Mouse (Mus musculus) heart, adult 2 months (tissue): ENCODE data around the gene Bcar3. TPM values are rescaled to one million over a fixed set of nuclear protein-coding genes. Genes with fewer than 3 reads are reported as not detected.
A peak's percentile ranks its signal among the peaks of the same experiment; 100 is the strongest.
"Not testable (repeated sequence)": the region's sequence is repeated elsewhere in the genome, so short reads cannot be mapped to it uniquely, and the experiment has no call there.

Experiments used
- DNase-seq, 2 experiments: peaks; one replicate each; pipeline ENCODE4 v3.0.0; 2021
- H3K27ac ChIP-seq: fragments of 200-600 bp; 2 replicates; pipeline ENCODE4 v1.8.1; 2022
- H3K27me3 ChIP-seq: fragments of 200-500 bp; 2 replicates; pipeline ENCODE4 v1.6.1; 2012; ENCODE audit warnings: mild to moderate bottlenecking, low read length, inconsistent platforms, mixed read lengths; ENCODE audit not compliant: control insufficient read depth, insufficient read depth
- H3K36me3 ChIP-seq: fragments of 200-500 bp; 2 replicates; pipeline ENCODE4 v1.6.1; 2012; ENCODE audit warnings: low read length, inconsistent platforms; ENCODE audit not compliant: control insufficient read depth, insufficient read depth
- H3K4me1 ChIP-seq: fragments of 200-500 bp; 2 replicates; pipeline ENCODE4 v1.6.1; 2011; ENCODE audit warnings: low read length; ENCODE audit not compliant: control insufficient read depth, insufficient read depth
- H3K4me3 ChIP-seq: fragments of 200-600 bp; 2 replicates; pipeline ENCODE4 v1.8.1; 2022
- H3K79me2 ChIP-seq: fragments of 200-500 bp; replicated peaks from 2 replicates; pipeline ENCODE4 v1.6.1; 2012; ENCODE audit warnings: mild to moderate bottlenecking, inconsistent platforms, low read length, moderate library complexity, mixed read lengths; ENCODE audit not compliant: control insufficient read depth, insufficient read depth
- H3K9ac ChIP-seq: fragments of 200-500 bp; 2 replicates; pipeline ENCODE4 v1.6.1; 2012; ENCODE audit warnings: low read depth, mild to moderate bottlenecking, control low read depth, inconsistent platforms, low read length, mixed read lengths
- CTCF ChIP-seq: fragments of 200-600 bp; IDR thresholded peaks from 2 replicates; pipeline ENCODE4 v1.8.1; 2022; ENCODE audit warnings: antibody characterized with exemption, mild to moderate bottlenecking, moderate library complexity
- EP300 ChIP-seq: fragments of 200-500 bp; IDR thresholded peaks from 2 replicates; pipeline ENCODE4 v1.6.1; 2011; ENCODE audit warnings: low read depth, low read length, control low read depth; ENCODE audit not compliant: insufficient read depth
- POLR2A ChIP-seq: fragments of 200-500 bp; IDR thresholded peaks from 2 replicates; pipeline ENCODE4 v1.6.1; 2011; ENCODE audit warnings: mild to moderate bottlenecking, low read depth, low read length, control low read depth; ENCODE audit not compliant: insufficient read depth
- WGBS: fragments of 180-500 bp; shearing (Covaris S2); methylation state at CpG from one replicate; pipeline ENCODE4 v1.1.7; 2018; 5-methylcytosine and 5-hydroxymethylcytosine counted together
- intact Hi-C: fragments of 180-260 bp; cut with DNase I; formaldehyde crosslinking; loops from one replicate; pipeline ENCODE4 v1.15.1; 2025
- polyA plus RNA-seq: library from polyadenylated mRNA; depleted of rRNA; stranded (reverse); fragments of >200 nt; gene quantifications from 2 replicates; pipeline ENCODE4 v1.2.3, GENCODE M21; 2012
- total RNA-seq, 2 experiments: library from RNA; stranded (reverse); gene quantifications; 2 replicates each; pipeline ENCODE4 v1.2.3; 2021

Bcar3 gene
- total and polyA plus RNA-seq, 3 experiments, result 4.7 to 10.2 (median 7.5) TPM

GRCm38 (mm10) chr3:122246986-122247767, 46.8 kb upstream of the Bcar3 start:
- Histone ChIP-seq H3K79me2 (peaks cover 2% of the 10 kb centered on the region; the same call in 1 of the 2 replicates), H3K27me3 (no peaks in the 10 kb centered on the region), H3K4me3 (peak overlapping the region; percentile 90), H3K27ac (no peak overlapping the region), H3K4me1 (peaks cover 4% of the 10 kb centered on the region), H3K9ac (0 out of 2 replicates have a peak overlapping the region, but pooled peaks have one; percentile 29), H3K36me3 (no peaks in the 10 kb centered on the region; the same call in 1 of the 2 replicates)
- no peak for TF ChIP-seq CTCF
- no peak for TF ChIP-seq POLR2A
- TF ChIP-seq EP300, result no peak
- no peak for DNase-seq
- 44% methylated on average over 12 of the region's 12 CpGs for WGBS
- intact Hi-C loops, result loop anchor here (5.0 kb wide), 1 partner anchor 45 kb away; the partner anchor contains the start of gene Bcar3

GRCm38 (mm10) chr3:122247768-122248100, 46.2 kb upstream of the Bcar3 start:
- Histone ChIP-seq H3K27me3 (no peaks in the 10 kb centered on the region), H3K9ac (no peak overlapping the region), H3K4me1 (peaks cover 4% of the 10 kb centered on the region), H3K79me2 (peaks cover 4% of the 10 kb centered on the region; the same call in 1 of the 2 replicates), H3K4me3 (no peak overlapping the region), H3K36me3 (no peaks in the 10 kb centered on the region; the same call in 1 of the 2 replicates), H3K27ac (no peak overlapping the region)
- WGBS, result 100% methylated on average over 2 of the region's 2 CpGs
- TF ChIP-seq CTCF (no peak), EP300 (no peak), POLR2A (no peak)
- intact Hi-C loops, result loop anchor here (5.0 kb wide), 1 partner anchor 45 kb away; the partner anchor contains the start of gene Bcar3
- DNase-seq, result no peak

DNA sequence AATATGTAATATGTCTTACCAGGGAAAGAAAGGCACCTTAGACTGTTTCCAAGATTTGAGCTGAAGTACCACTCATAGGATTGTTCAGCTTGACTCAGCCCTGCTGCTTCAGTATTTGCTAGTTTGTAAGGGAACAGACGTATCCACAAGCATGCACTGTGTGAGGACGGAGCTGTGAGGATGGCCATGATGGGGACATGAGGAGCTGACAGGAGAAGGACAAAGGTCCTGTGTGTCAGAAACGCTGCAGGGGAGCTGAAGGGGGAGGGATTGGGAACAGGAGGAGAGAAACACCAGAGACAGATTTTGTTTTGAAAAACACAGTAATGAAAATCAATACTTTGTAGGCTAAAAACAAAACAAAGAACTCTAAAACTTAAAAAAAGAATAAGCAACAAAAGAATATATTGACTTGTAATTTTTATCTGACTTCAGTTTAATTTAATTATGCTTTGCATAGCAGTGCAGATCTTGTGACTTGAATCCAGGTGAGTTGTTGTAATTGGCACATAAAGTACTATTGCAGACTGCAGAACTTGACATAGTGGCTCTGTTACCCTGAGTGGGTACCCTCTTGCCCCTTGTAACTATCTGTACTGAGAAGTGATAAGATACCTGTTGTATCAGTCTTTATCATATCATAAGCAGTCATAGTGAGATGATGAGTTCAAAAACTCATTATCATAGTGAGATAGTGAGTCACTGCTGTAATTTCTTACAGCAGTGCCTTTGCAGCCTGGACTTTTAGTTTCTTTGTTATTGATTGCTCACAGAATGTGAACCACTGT, 41.3 kb upstream of the Bcar3 start:
- intact Hi-C loops, result no loop called here
- Histone ChIP-seq H3K79me2 (peaks cover 5% of the 10 kb centered on the region; the same call in 1 of the 2 replicates), H3K27ac (no peak overlapping the region), H3K4me1 (no peaks in the 10 kb centered on the region), H3K9ac (no peak overlapping the region), H3K27me3 (no peaks in the 10 kb centered on the region), H3K4me3 (no peak overlapping the region), H3K36me3 (no peaks in the 10 kb centered on the region)
- TF ChIP-seq POLR2A, result no peak
- no peak for TF ChIP-seq EP300
- no peak for TF ChIP-seq CTCF
- no peak for DNase-seq
- 59% methylated on average over 3 of the region's 3 CpGs for WGBS

DNA sequence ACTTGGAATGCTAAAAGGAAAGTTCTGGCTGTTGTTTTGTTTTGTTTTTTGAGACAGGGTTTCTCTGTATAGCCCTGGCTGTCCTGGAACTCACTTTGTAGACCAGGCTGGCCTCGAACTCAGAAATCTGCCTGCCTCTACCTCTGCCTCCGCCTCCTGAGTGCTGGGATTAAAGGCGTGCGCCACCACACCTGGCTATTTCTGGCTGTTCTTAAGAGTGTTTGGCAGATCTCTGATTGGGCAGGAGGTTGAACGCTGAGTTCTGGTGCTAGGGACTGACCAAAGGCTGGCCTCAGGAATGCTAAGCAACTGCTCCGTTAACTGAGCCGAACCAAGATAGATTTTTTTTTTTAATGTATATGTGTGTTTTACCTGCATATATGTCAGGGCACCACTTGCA, 39.9 kb upstream of the Bcar3 start:
- intact Hi-C loops, H3K79me2 ChIP-seq, H3K27ac ChIP-seq, H3K27me3 ChIP-seq, H3K36me3 ChIP-seq, H3K4me3 ChIP-seq, H3K9ac ChIP-seq, H3K4me1 ChIP-seq, DNase-seq: not testable (repeated sequence)
- 78% methylated on average over 7 of the region's 7 CpGs for WGBS

DNA sequence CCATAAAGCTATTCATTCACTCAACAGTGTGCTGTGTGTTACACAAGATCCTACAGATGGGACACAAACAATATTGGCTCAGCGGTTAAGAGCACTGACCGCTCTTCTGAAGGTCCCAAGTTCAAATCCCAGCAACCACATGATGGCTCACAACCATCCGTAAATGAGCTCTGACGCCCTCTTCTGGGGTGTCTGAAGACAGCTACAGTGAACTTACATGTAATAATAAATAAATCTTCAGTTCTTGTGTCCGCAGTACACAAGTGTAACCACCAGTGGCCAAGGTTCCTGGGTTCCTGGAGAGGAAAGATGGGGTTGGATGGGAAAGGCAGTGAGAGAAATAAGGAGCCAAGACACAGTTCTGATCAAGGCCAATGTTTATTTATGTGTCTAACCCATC, 23.9 kb upstream of the Bcar3 start:
- Histone ChIP-seq H3K79me2 (no peaks in the 10 kb centered on the region; the same call in 1 of the 2 replicates), H3K4me3 (no peak overlapping the region), H3K36me3 (no peaks in the 10 kb centered on the region; the same call in 1 of the 2 replicates), H3K4me1 (peaks cover 1% of the 10 kb centered on the region; the same call in 1 of the 2 replicates), H3K9ac (no peak overlapping the region), H3K27me3 (no peaks in the 10 kb centered on the region), H3K27ac (no peak overlapping the region)
- WGBS, result 75% methylated on average over 5 of the region's 5 CpGs
- TF ChIP-seq EP300, result no peak
- TF ChIP-seq POLR2A, result no peak
- peak; percentile 19 for TF ChIP-seq CTCF
- no peak for DNase-seq
- intact Hi-C loops, result loop anchor here (10.0 kb wide), 3 partner anchors 315 to 1115 kb away; partner anchors contain the start of genes Arhgap29 and Mettl14

GRCm38 (mm10) chr3:122272565-122272964, 21.4 kb upstream of the Bcar3 start:
- intact Hi-C loops, result loop anchor here (10.0 kb wide), 3 partner anchors 318 to 1112 kb away; partner anchors contain the start of genes Arhgap29 and Mettl14
- H3K4me3 ChIP-seq, H3K9ac ChIP-seq, H3K27me3 ChIP-seq, H3K4me1 ChIP-seq, H3K79me2 ChIP-seq, DNase-seq, H3K27ac ChIP-seq: not testable (repeated sequence)
- 50% methylated on average over 1 of the region's 1 CpGs for WGBS
- peaks cover 19% of the 10 kb centered on the region for H3K36me3 ChIP-seq
